Mouse (Mus musculus): ENCODE results near the gene Scamp1. TPM values are rescaled to one million over a fixed set of nuclear protein-coding genes. Genes with fewer than 3 reads are reported as not detected.
A peak's percentile ranks its signal among the peaks of the same experiment; 100 is the strongest.

Gene Scamp1
- polyA plus RNA-seq, 1 experiment from 2014 or later = 9.3 TPM

DNA sequence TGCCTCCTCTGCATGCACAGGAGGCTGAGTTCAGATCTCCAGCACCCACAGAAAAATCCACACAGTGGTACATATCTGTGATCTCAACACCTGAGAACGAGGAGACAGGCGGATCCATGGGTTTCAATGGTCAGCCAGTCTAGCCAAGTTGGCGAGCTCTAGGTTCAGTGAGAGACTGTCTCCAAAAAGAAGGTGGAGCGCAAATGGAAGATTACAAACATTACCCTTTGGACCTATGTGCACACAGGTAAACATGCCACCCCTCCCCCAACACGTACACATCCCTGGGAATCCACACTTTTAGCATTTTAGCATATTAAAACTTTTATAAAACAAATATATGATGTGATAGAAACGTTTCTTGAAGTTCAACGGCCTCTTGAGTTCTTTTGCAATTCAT, 21.9 kb upstream of the Scamp1 start:
- Histone ChIP-seq H3K4me1 (ENCODE audit: control insufficient read depth, low read depth, low read length) (peaks cover 12% of the 10 kb centered on the region), H3K4me3 (ENCODE audit: low read depth, low read length) (no peak overlapping the region), H3K27me3 (ENCODE audit: control insufficient read depth, insufficient read depth, low read depth, low read length) (no peaks in the 10 kb centered on the region), H3K27ac (ENCODE audit: low read length) (no peak overlapping the region; the same call in 1 of the 2 replicates), H3K9ac (ENCODE audit: low read depth, low read length) (no peak overlapping the region), H3K9me3 (replicated peaks; ENCODE audit: control insufficient read depth, low read length) (no peaks in the 10 kb centered on the region), H3K4me2 (ENCODE audit: low read depth, low read length) (peak overlapping the region; percentile 53), H3K36me3 (ENCODE audit: control insufficient read depth, insufficient read depth) (no peaks in the 10 kb centered on the region)
- peak; percentile 34; the same call in 1 of the 2 replicates for ATAC-seq (ENCODE audit: low read depth)
- WGBS (ENCODE audit: insufficient replicate concordance) = 71% methylated on average over 7 of the region's 7 CpGs

DNA sequence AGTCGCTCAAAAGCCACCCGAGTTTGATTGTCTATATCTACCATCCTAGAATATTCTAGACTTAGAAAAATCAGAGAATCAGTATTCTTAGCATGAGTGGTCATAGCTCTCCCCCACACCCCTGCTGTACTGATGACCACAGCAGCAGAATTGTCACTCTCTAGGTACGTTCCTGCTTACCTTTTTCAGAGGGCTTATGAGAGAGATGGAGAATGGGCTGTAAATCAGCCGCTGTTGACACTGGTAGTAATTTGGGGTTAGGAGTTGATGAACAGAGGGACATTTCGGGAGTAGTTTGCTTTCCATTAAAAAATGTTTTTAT, 21.3 kb upstream of the Scamp1 start:
- Histone ChIP-seq H3K9ac (ENCODE audit: low read depth, low read length) (no peak overlapping the region; the same call in 1 of the 2 replicates), H3K4me2 (ENCODE audit: low read depth, low read length) (peak overlapping the region; percentile 53), H3K4me3 (ENCODE audit: low read depth, low read length) (peak overlapping the region; percentile 29; the same call in 1 of the 2 replicates), H3K36me3 (ENCODE audit: control insufficient read depth, insufficient read depth) (no peaks in the 10 kb centered on the region), H3K4me1 (ENCODE audit: control insufficient read depth, low read depth, low read length) (peaks cover 12% of the 10 kb centered on the region), H3K9me3 (replicated peaks; ENCODE audit: control insufficient read depth, low read length) (no peaks in the 10 kb centered on the region), H3K27me3 (ENCODE audit: control insufficient read depth, insufficient read depth, low read depth, low read length) (no peaks in the 10 kb centered on the region), H3K27ac (ENCODE audit: low read length) (no peak overlapping the region)
- ATAC-seq (ENCODE audit: low read depth) = no peak
- 23% methylated on average over 5 of the region's 5 CpGs for WGBS (ENCODE audit: insufficient replicate concordance)

DNA sequence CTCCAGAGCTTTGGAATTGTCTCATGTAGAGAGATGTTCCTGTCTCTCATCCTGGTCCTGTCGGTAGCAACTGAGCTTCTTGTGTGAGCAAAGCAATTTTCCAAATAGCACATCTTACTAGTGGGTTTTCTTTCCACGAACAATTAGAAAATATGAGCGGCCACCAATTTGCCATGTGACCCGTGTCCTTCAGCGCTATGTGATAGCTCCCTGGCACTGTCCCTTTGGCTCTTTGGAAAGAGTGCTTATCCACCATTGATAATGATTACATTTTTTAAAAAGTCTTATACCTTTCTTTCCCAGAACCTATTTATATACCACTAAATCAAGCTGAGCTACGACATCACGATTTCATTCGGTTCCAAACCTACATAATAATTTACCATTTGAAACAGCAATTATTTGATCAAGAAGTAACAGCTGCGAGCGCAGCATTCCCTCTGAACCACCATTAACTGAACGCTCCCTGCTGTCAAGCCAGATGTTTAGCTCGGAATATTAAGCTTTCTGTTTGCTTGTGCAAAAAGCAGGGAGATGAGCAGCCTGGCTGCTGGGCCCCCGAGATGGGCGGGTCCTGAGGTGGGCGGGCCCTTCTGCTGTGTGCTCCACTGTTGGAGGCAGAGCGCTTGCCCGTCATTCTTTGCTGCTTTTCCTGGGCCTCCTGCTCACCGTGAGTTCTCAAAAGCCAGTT, 20.8 kb upstream of the Scamp1 start:
- H3K9ac ChIP-seq (ENCODE audit: low read depth, low read length) = no peak overlapping the region; the same call in 1 of the 2 replicates
- H3K4me1 ChIP-seq (ENCODE audit: control insufficient read depth, low read depth, low read length) = peaks cover 13% of the 10 kb centered on the region
- no peak overlapping the region for H3K27ac ChIP-seq (ENCODE audit: low read length)
- peak overlapping the region; percentile 53 for H3K4me2 ChIP-seq (ENCODE audit: low read depth, low read length)
- 42% methylated on average over 18 of the region's 18 CpGs for WGBS (ENCODE audit: insufficient replicate concordance)
- no peaks in the 10 kb centered on the region for H3K27me3 ChIP-seq (ENCODE audit: control insufficient read depth, insufficient read depth, low read depth, low read length)
- ATAC-seq (ENCODE audit: low read depth) = peak; percentile 92
- no peaks in the 10 kb centered on the region for H3K9me3 ChIP-seq (replicated peaks; ENCODE audit: control insufficient read depth, low read length)
- peak overlapping the region; percentile 29; the same call in 1 of the 2 replicates for H3K4me3 ChIP-seq (ENCODE audit: low read depth, low read length)
- no peaks in the 10 kb centered on the region for H3K36me3 ChIP-seq (ENCODE audit: control insufficient read depth, insufficient read depth)

DNA sequence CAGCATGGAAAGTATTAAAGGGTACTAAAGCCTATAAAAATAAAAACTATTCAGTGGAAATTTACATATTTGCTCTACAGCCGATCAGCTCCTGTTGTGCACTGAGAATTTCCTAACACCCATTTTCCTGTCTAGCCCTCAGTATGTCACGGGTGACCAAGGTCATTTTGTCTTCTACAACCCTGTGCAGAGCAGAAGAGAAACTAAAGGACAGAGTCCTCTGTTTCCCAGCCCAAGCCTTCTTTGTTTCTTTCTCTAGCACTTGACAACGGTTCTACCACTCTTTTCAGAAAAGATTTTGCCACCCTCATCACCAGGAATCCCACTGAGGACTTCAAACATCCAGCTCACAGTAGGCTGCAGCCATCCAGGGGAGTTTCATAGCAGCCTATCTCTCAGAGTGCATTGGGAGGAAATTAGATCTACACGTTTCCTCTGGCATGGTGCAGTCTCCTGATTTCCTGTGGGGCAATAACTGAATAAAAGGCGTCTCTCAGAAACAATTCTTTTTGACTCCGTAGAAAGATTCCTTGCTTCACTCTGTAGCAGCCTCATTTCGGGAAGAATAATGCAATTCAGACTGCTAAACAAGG, 15.4 kb upstream of the Scamp1 start:
- Histone ChIP-seq H3K4me1 (ENCODE audit: control insufficient read depth, low read depth, low read length) (peaks cover 14% of the 10 kb centered on the region), H3K27ac (ENCODE audit: low read length) (no peak overlapping the region), H3K36me3 (ENCODE audit: control insufficient read depth, insufficient read depth) (no peaks in the 10 kb centered on the region), H3K9ac (ENCODE audit: low read depth, low read length) (no peak overlapping the region), H3K4me3 (ENCODE audit: low read depth, low read length) (no peak overlapping the region), H3K9me3 (replicated peaks; ENCODE audit: control insufficient read depth, low read length) (no peaks in the 10 kb centered on the region), H3K27me3 (ENCODE audit: control insufficient read depth, insufficient read depth, low read depth, low read length) (no peaks in the 10 kb centered on the region), H3K4me2 (ENCODE audit: low read depth, low read length) (no peak overlapping the region)
- 20% methylated on average over 7 of the region's 7 CpGs for WGBS (ENCODE audit: insufficient replicate concordance)
- ATAC-seq (ENCODE audit: low read depth) = no peak

DNA sequence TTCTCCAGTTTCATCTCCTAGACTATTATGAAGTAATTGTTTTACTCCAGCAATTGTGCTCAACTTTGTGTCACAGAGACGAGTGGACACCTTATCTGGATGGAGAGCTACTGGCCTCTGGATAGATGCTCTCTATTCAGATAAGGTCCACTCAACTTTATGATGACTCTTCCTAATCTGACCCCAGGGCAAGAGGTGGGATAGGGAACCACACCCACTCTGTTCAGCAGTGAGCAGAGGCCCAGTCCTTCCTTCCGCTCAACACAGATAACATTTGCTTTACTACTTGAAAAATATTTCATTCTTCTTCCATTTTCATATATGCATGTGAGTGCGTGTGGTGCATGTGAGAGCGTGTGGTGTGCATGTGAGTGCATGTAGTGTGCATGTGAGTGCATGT, 14.6 kb upstream of the Scamp1 start:
- H3K9me3 ChIP-seq (replicated peaks; ENCODE audit: control insufficient read depth, low read length) = no peaks in the 10 kb centered on the region
- H3K4me2 ChIP-seq (ENCODE audit: low read depth, low read length) = no peak overlapping the region
- peak; percentile 53 for ATAC-seq (ENCODE audit: low read depth)
- H3K9ac ChIP-seq (ENCODE audit: low read depth, low read length) = no peak overlapping the region
- no peak overlapping the region for H3K4me3 ChIP-seq (ENCODE audit: low read depth, low read length)
- no peaks in the 10 kb centered on the region for H3K36me3 ChIP-seq (ENCODE audit: control insufficient read depth, insufficient read depth)
- WGBS (ENCODE audit: insufficient replicate concordance) = 46% methylated on average over 4 of the region's 4 CpGs
- H3K27me3 ChIP-seq (ENCODE audit: control insufficient read depth, insufficient read depth, low read depth, low read length) = no peaks in the 10 kb centered on the region
- H3K4me1 ChIP-seq (ENCODE audit: control insufficient read depth, low read depth, low read length) = peaks cover 14% of the 10 kb centered on the region
- no peak overlapping the region for H3K27ac ChIP-seq (ENCODE audit: low read length)

DNA sequence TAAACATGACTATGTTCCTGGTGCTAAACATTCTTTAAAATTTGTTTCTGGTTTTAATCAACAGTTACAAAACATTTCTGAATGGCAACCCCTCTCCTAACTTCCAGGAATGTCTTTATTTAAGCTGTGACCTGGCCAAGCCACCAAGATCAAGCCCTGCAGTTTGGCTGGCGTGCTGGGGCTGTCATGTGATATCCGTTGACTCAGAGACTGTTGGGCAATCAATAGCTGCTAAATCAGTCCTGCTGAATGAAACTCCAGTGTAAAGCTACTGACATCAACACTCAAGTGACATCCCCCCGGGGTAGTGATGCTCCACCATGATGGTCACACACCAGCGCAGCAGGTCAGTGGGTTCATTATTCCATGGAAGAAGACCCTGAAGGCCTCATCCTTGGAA, 12.7 kb upstream of the Scamp1 start:
- no peaks in the 10 kb centered on the region for H3K27me3 ChIP-seq (ENCODE audit: control insufficient read depth, insufficient read depth, low read depth, low read length)
- H3K9me3 ChIP-seq (replicated peaks; ENCODE audit: control insufficient read depth, low read length) = no peaks in the 10 kb centered on the region
- H3K4me1 ChIP-seq (ENCODE audit: control insufficient read depth, low read depth, low read length) = peaks cover 14% of the 10 kb centered on the region
- H3K36me3 ChIP-seq (ENCODE audit: control insufficient read depth, insufficient read depth) = no peaks in the 10 kb centered on the region
- no peak overlapping the region for H3K4me3 ChIP-seq (ENCODE audit: low read depth, low read length)
- peak; percentile 66; the same call in 1 of the 2 replicates for ATAC-seq (ENCODE audit: low read depth)
- H3K4me2 ChIP-seq (ENCODE audit: low read depth, low read length) = no peak overlapping the region
- no peak overlapping the region for H3K9ac ChIP-seq (ENCODE audit: low read depth, low read length)
- H3K27ac ChIP-seq (ENCODE audit: low read length) = no peak overlapping the region
- WGBS (ENCODE audit: insufficient replicate concordance) = 54% methylated on average over 4 of the region's 4 CpGs

DNA sequence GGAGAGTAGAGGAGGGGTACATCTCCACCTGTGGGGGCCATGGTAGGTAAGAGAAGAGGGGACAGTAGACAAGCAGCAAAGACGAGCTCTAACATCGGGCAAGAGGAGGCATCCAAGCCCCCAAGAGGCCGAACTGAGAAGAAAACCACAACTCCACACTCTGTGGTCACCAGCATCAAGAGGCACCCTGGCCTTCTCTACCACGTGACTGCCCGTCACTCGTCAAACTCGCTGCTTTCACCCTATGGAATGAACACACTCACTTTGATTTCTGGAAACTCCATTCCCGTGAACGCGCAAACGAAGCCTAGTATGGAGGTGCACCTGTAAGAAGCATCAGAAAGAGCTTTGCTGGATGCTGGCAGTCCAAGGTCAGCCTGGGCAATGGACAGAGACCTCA, 10.7 kb upstream of the Scamp1 start:
- 40% methylated on average over 11 of the region's 11 CpGs for WGBS (ENCODE audit: insufficient replicate concordance)
- H3K27me3 ChIP-seq (ENCODE audit: control insufficient read depth, insufficient read depth, low read depth, low read length) = no peaks in the 10 kb centered on the region
- no peak overlapping the region for H3K9ac ChIP-seq (ENCODE audit: low read depth, low read length)
- no peaks in the 10 kb centered on the region for H3K36me3 ChIP-seq (ENCODE audit: control insufficient read depth, insufficient read depth)
- H3K27ac ChIP-seq (ENCODE audit: low read length) = no peak overlapping the region
- H3K9me3 ChIP-seq (replicated peaks; ENCODE audit: control insufficient read depth, low read length) = no peaks in the 10 kb centered on the region
- H3K4me2 ChIP-seq (ENCODE audit: low read depth, low read length) = no peak overlapping the region; the same call in 1 of the 2 replicates
- H3K4me3 ChIP-seq (ENCODE audit: low read depth, low read length) = no peak overlapping the region
- no peak for ATAC-seq (ENCODE audit: low read depth)
- H3K4me1 ChIP-seq (ENCODE audit: control insufficient read depth, low read depth, low read length) = peaks cover 13% of the 10 kb centered on the region

DNA sequence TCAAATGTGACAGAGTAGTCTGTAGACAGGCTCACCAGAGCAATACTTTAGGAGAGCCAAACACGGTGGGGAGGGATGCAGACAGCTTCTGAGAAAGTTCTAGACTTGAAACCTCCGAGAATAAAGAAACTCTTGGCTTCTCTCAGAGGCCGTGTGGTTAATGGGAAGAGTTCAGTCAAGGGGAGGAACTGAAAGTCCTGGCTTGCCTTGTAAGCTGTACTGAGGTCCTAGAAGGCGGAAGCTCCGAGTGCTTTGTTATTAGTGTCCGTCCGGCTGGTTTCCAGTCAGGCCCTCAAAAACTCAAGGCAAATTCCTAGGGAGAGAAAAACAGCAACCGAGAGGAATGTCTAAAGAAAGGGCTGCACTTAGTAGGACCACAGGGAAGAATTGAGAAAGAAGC, 10.3 kb upstream of the Scamp1 start:
- ATAC-seq (ENCODE audit: low read depth) = no peak
- Histone ChIP-seq H3K9me3 (replicated peaks; ENCODE audit: control insufficient read depth, low read length) (no peaks in the 10 kb centered on the region), H3K27ac (ENCODE audit: low read length) (no peak overlapping the region), H3K4me1 (ENCODE audit: control insufficient read depth, low read depth, low read length) (peaks cover 8% of the 10 kb centered on the region), H3K36me3 (ENCODE audit: control insufficient read depth, insufficient read depth) (no peaks in the 10 kb centered on the region), H3K27me3 (ENCODE audit: control insufficient read depth, insufficient read depth, low read depth, low read length) (no peaks in the 10 kb centered on the region), H3K9ac (ENCODE audit: low read depth, low read length) (no peak overlapping the region), H3K4me2 (ENCODE audit: low read depth, low read length) (no peak overlapping the region), H3K4me3 (ENCODE audit: low read depth, low read length) (no peak overlapping the region)
- 53% methylated on average over 8 of the region's 8 CpGs for WGBS (ENCODE audit: insufficient replicate concordance)

DNA sequence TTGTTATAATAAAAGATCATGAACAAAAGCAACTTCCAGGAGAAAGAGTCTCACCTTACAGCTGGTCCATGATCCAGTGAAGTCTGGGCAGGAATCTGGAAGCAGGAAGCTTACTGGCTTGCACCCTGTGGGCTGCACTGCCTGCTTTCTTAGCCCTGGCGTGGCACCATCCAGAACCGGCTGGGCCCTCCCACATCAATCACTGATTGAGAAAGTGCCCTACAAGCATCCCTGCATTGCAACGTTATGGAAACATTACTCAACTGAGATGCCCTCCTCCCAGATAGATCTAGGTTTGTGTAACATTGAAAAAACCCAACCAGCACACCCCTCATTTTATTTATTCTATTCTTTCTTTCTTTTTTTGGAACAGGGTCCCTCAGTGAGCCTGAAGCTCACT, 9.2 kb upstream of the Scamp1 start:
- Histone ChIP-seq H3K4me3 (ENCODE audit: low read depth, low read length) (no peak overlapping the region), H3K36me3 (ENCODE audit: control insufficient read depth, insufficient read depth) (no peaks in the 10 kb centered on the region), H3K27ac (ENCODE audit: low read length) (no peak overlapping the region), H3K4me2 (ENCODE audit: low read depth, low read length) (no peak overlapping the region), H3K9ac (ENCODE audit: low read depth, low read length) (no peak overlapping the region), H3K9me3 (replicated peaks; ENCODE audit: control insufficient read depth, low read length) (no peaks in the 10 kb centered on the region), H3K4me1 (ENCODE audit: control insufficient read depth, low read depth, low read length) (no peaks in the 10 kb centered on the region), H3K27me3 (ENCODE audit: control insufficient read depth, insufficient read depth, low read depth, low read length) (no peaks in the 10 kb centered on the region)
- WGBS (ENCODE audit: insufficient replicate concordance) = 45% methylated on average over 3 of the region's 3 CpGs
- no peak for ATAC-seq (ENCODE audit: low read depth)
